ENCODE assay signal across 8 mouse cellular contexts in genomic region chr19:53369469-53370043, GRCm38 (mm10). TPM values are rescaled to one million over a fixed set of nuclear protein-coding genes. Genes with fewer than 3 reads are reported as not detected.
DNase-seq lines count a peak whose midpoint lies in the region; ATAC-seq and TF ChIP-seq lines count a peak whose summit lies in the region.

No protein-coding gene starts in this region.

- DNase-seq in CD4-positive, CD25-positive, alpha-beta regulatory T cell, adult 2 months (ENCODE audit: low read depth, low spot score): peak; percentile 85
- peak; percentile 56 to 74 for DNase-seq in heart, adult 9 months (ENCODE audit: low spot score in 2 of 2)
- DNase-seq in kidney, adult 8-10 months: peak; percentile 85 to 94
- DNase-seq in spleen, adult 2 months (ENCODE audit: low read depth in 1 of 2, low spot score in 2 of 2): peak in 1 of 2 experiments; percentile 67

- no peak for TF ChIP-seq POLR2A in bone marrow, adult 2 months (IDR thresholded peaks at IDR 0.05; ENCODE audit: borderline replicate concordance, control insufficient read depth, low read depth, low read length)
- TF ChIP-seq POLR2A in spleen, adult 2 months (IDR thresholded peaks at IDR 0.05; ENCODE audit: low read depth, low read length): no peak

- peaks cover 30% of the 10 kb centered on the region for H3K36me3 ChIP-seq in embryonic facial prominence, embryonic 13.5 days
- H3K36me3 ChIP-seq in limb, embryonic 13.5 days: peaks cover 24% of the 10 kb centered on the region
- H3K36me3 ChIP-seq in midbrain, embryonic 16.5 days (ENCODE audit: control insufficient read depth, insufficient read depth, low read length): no peaks in the 10 kb centered on the region
- peaks cover 4% of the 10 kb centered on the region; the same call in 1 of the 2 replicates for H3K36me3 ChIP-seq in spleen, adult 2 months (ENCODE audit: control insufficient read depth, insufficient read depth, low read length)

- H3K4me3 ChIP-seq in bone marrow, adult 2 months (replicated peaks; ENCODE audit: control insufficient read depth, low read depth, low read length): no peak overlapping the region
- H3K4me3 ChIP-seq in embryonic facial prominence, embryonic 13.5 days: no peak overlapping the region
- peak overlapping the region; percentile 10; the same call in 1 of the 2 replicates for H3K4me3 ChIP-seq in limb, embryonic 13.5 days
- H3K4me3 ChIP-seq in midbrain, embryonic 16.5 days (ENCODE audit: low read depth, low read length): no peak overlapping the region
- H3K4me3 ChIP-seq in spleen, adult 2 months (ENCODE audit: extremely low read depth, insufficient read depth, insufficient read length): no peak overlapping the region

- no peak overlapping the region for H3K9ac ChIP-seq in embryonic facial prominence, embryonic 13.5 days
- H3K9ac ChIP-seq in limb, embryonic 13.5 days: 0 out of 2 replicates have a peak overlapping the region, but pooled peaks have one; percentile 8
- 0 out of 2 replicates have a peak overlapping the region, but pooled peaks have one; percentile 38 for H3K9ac ChIP-seq in midbrain, embryonic 16.5 days (ENCODE audit: low read depth, low read length)

- 44% methylated on average over 14 of the region's 14 CpGs for WGBS in bone marrow, adult 2 months
- WGBS in embryonic facial prominence, embryonic 13.5 days: 34% methylated on average over 14 of the region's 14 CpGs
- WGBS in limb, embryonic 13.5 days: 24% methylated on average over 14 of the region's 14 CpGs
- WGBS in midbrain, embryonic 16.5 days: 32% methylated on average over 14 of the region's 14 CpGs
- 47% methylated on average over 14 of the region's 14 CpGs for WGBS in spleen, adult 2 months

- ATAC-seq in embryonic facial prominence, embryonic 13.5 days (ENCODE audit: insufficient number of reproducible peaks, insufficient read depth, low FRiP score, low TSS enrichment, low read depth): 0 out of 2 replicates have a peak, but pooled peaks have one; percentile 40
- 0 out of 2 replicates have a peak, but pooled peaks have one; percentile 21 for ATAC-seq in limb, embryonic 13.5 days (ENCODE audit: low FRiP score, low read depth)
- peak; percentile 51; the same call in 1 of the 2 replicates for ATAC-seq in midbrain, embryonic 16.5 days

- H3K27ac ChIP-seq in bone marrow, adult 2 months (ENCODE audit: control insufficient read depth, insufficient read depth, low read depth, low read length, poor library complexity): no peak overlapping the region
- no peak overlapping the region for H3K27ac ChIP-seq in embryonic facial prominence, embryonic 13.5 days
- H3K27ac ChIP-seq in limb, embryonic 13.5 days: peak overlapping the region; percentile 55; the same call in 1 of the 2 replicates
- no peak overlapping the region for H3K27ac ChIP-seq in midbrain, embryonic 16.5 days (ENCODE audit: low read length)
- no peak overlapping the region for H3K27ac ChIP-seq in spleen, adult 2 months (ENCODE audit: insufficient read depth, low read length)

- no peaks in the 10 kb centered on the region for H3K27me3 ChIP-seq in embryonic facial prominence, embryonic 13.5 days
- no peaks in the 10 kb centered on the region for H3K27me3 ChIP-seq in limb, embryonic 13.5 days
- no peaks in the 10 kb centered on the region for H3K27me3 ChIP-seq in midbrain, embryonic 16.5 days (ENCODE audit: control insufficient read depth, insufficient read depth, low read depth, low read length)
- H3K27me3 ChIP-seq in spleen, adult 2 months (ENCODE audit: control insufficient read depth, insufficient read depth, low read length): no peaks in the 10 kb centered on the region

- peak; percentile 84 for TF ChIP-seq CTCF in bone marrow, adult 2 months (IDR thresholded peaks at IDR 0.05; ENCODE audit: control insufficient read depth, insufficient read depth, low read length)
- peak; percentile 77; the same call in 1 of the 2 replicates for TF ChIP-seq CTCF in spleen, adult 2 months (IDR thresholded peaks at IDR 0.05; ENCODE audit: extremely low read depth, insufficient read depth, insufficient read length, insufficient replicate concordance)

- H3K4me2 ChIP-seq in embryonic facial prominence, embryonic 13.5 days: no peak overlapping the region
- peak overlapping the region; percentile 44 for H3K4me2 ChIP-seq in limb, embryonic 13.5 days (replicated peaks)
- H3K4me2 ChIP-seq in midbrain, embryonic 16.5 days (ENCODE audit: low read length): no peak overlapping the region

- no peaks in the 10 kb centered on the region for H3K9me3 ChIP-seq in embryonic facial prominence, embryonic 13.5 days
- no peaks in the 10 kb centered on the region for H3K9me3 ChIP-seq in limb, embryonic 13.5 days
- H3K9me3 ChIP-seq in midbrain, embryonic 16.5 days (replicated peaks; ENCODE audit: control insufficient read depth, low read length, poor library complexity, severe bottlenecking): no peaks in the 10 kb centered on the region

- H3K4me1 ChIP-seq in bone marrow, adult 2 months (ENCODE audit: control insufficient read depth, insufficient read depth, low read length): no peaks in the 10 kb centered on the region
- peaks cover 18% of the 10 kb centered on the region for H3K4me1 ChIP-seq in embryonic facial prominence, embryonic 13.5 days
- H3K4me1 ChIP-seq in limb, embryonic 13.5 days: peaks cover 61% of the 10 kb centered on the region
- peaks cover 9% of the 10 kb centered on the region for H3K4me1 ChIP-seq in midbrain, embryonic 16.5 days (ENCODE audit: control insufficient read depth, insufficient read depth, low read length)
- no peaks in the 10 kb centered on the region for H3K4me1 ChIP-seq in spleen, adult 2 months (ENCODE audit: control insufficient read depth, insufficient read depth, insufficient read length)

RNA-seq across cellular contexts. Expression of gene Gm10197, which starts 2.0 kb away (rescaled TPM):
- not detected in 2 replicates for polyA plus RNA-seq in bone marrow, adult 2 months (2011; ENCODE audit: insufficient read depth, insufficient read length, low replicate concordance, missing spikeins)
- polyA plus RNA-seq in embryonic facial prominence, embryonic 13.5 days (2015; fragmentation: Nextera tagmentation; extraction: Ambion mirVana): not detected in 2 replicates
- not detected in 2 replicates for polyA plus RNA-seq in limb, embryonic 13.5 days (2015; fragmentation: Nextera tagmentation; extraction: Ambion mirVana)
- not detected in 2 replicates for polyA plus RNA-seq in midbrain, embryonic 16.5 days (2015; fragmentation: Nextera tagmentation; extraction: Ambion mirVana)
- not detected in 2 replicates for polyA plus RNA-seq in spleen, adult 2 months (2012; rRNA removed)

RNA-seq across cellular contexts. Expression of gene Smndc1, which starts 20.8 kb away (rescaled TPM):
- polyA plus RNA-seq in bone marrow, adult 2 months (2011; ENCODE audit: insufficient read depth, insufficient read length, low replicate concordance, missing spikeins): 28.2 and 41.2 TPM in 2 replicates
- polyA plus RNA-seq in embryonic facial prominence, embryonic 13.5 days (2015; fragmentation: Nextera tagmentation; extraction: Ambion mirVana): 44.9 and 45.0 TPM in 2 replicates
- polyA plus RNA-seq in limb, embryonic 13.5 days (2015; fragmentation: Nextera tagmentation; extraction: Ambion mirVana): 41.0 and 44.8 TPM in 2 replicates
- 31.2 and 32.2 TPM in 2 replicates for polyA plus RNA-seq in midbrain, embryonic 16.5 days (2015; fragmentation: Nextera tagmentation; extraction: Ambion mirVana)
- polyA plus RNA-seq in spleen, adult 2 months (2012; rRNA removed): 3.1 and 3.6 TPM in 2 replicates

RNA-seq across cellular contexts. Expression of gene Mxi1, which starts 59.2 kb away (rescaled TPM):
- 32.4 and 39.2 TPM in 2 replicates for polyA plus RNA-seq in bone marrow, adult 2 months (2011; ENCODE audit: insufficient read depth, insufficient read length, low replicate concordance, missing spikeins)
- polyA plus RNA-seq in embryonic facial prominence, embryonic 13.5 days (2015; fragmentation: Nextera tagmentation; extraction: Ambion mirVana): 26.5 and 40.3 TPM in 2 replicates
- 36.3 and 39.1 TPM in 2 replicates for polyA plus RNA-seq in limb, embryonic 13.5 days (2015; fragmentation: Nextera tagmentation; extraction: Ambion mirVana)
- polyA plus RNA-seq in midbrain, embryonic 16.5 days (2015; fragmentation: Nextera tagmentation; extraction: Ambion mirVana): 37.2 and 40.8 TPM in 2 replicates
- polyA plus RNA-seq in spleen, adult 2 months (2012; rRNA removed): 10.9 and 12.7 TPM in 2 replicates
